Mouse (Mus musculus) C2C12 (cell line): ENCODE results near the gene Ttll11. TPM values are rescaled to one million over a fixed set of nuclear protein-coding genes. Genes with fewer than 3 reads are reported as not detected.

Experiments
- H3K27me3 ChIP-seq: one replicate; pipeline ENCODE4 v1.6.1; 2011; ENCODE audit not compliant: control insufficient read depth, insufficient read depth, insufficient read length
- H3K36me3 ChIP-seq: one replicate; pipeline ENCODE4 v1.6.1; 2011; ENCODE audit not compliant: control insufficient read depth, insufficient read depth
- H3K4me3 ChIP-seq: one replicate; pipeline ENCODE4 v1.5.1; 2011; ENCODE audit warnings: mild to moderate bottlenecking, control low read depth; ENCODE audit not compliant: poor library complexity, insufficient read depth, severe bottlenecking
- H3K79me2 ChIP-seq: one replicate; pipeline ENCODE4 v1.6.1; 2011; ENCODE audit not compliant: control insufficient read depth, insufficient read depth
- H3K79me3 ChIP-seq: one replicate; pipeline ENCODE4 v1.6.1; 2011; ENCODE audit warnings: low read depth, control low read depth
- H3ac ChIP-seq: one replicate; pipeline ENCODE3; 2011; ENCODE audit warnings: low read depth; ENCODE audit not compliant: control insufficient read depth, insufficient read length
- CEBPB ChIP-seq: IDR thresholded peaks from one replicate; pipeline ENCODE4 v1.6.1; 2011; ENCODE audit warnings: low read depth, mild to moderate bottlenecking, control low read depth, moderate library complexity
- CTCF ChIP-seq: IDR thresholded peaks from one replicate; pipeline ENCODE4 v1.5.1; 2011; ENCODE audit not compliant: control insufficient read depth, insufficient read depth, insufficient read length
- FOSL1 ChIP-seq: IDR thresholded peaks from one replicate; pipeline ENCODE4 v1.8.0; 2011; ENCODE audit warnings: mild to moderate bottlenecking, low read length; ENCODE audit not compliant: poor library complexity, insufficient read depth, severe bottlenecking
- MAX ChIP-seq: IDR thresholded peaks from one replicate; pipeline ENCODE4 v1.6.1; 2011; ENCODE audit warnings: mild to moderate bottlenecking, control low read depth
- MYOD1 ChIP-seq: IDR thresholded peaks from one replicate; pipeline ENCODE4 v1.6.1; 2011; ENCODE audit warnings: low read depth; ENCODE audit not compliant: control insufficient read depth, insufficient read length
- MYOG ChIP-seq: IDR thresholded peaks from one replicate; pipeline ENCODE4 v1.6.1; 2011; ENCODE audit not compliant: control insufficient read depth, insufficient read length; ENCODE audit errors: extremely low read depth
- USF1 ChIP-seq: IDR thresholded peaks from one replicate; pipeline ENCODE4 v1.6.1; 2011; ENCODE audit warnings: low read depth, mild to moderate bottlenecking, control low read depth, moderate library complexity
- polyA plus RNA-seq: library from polyadenylated mRNA; unstranded; fragments of >200 nt; fragmentation: generic; extraction: Trizol; gene quantifications from one replicate; pipeline ENCODE4 v1.2.1, GENCODE M21; 2012; ENCODE audit warnings: missing spikeins

The Ttll11 gene
- polyA plus RNA-seq, 1 experiment = 7.0 TPM

DNA sequence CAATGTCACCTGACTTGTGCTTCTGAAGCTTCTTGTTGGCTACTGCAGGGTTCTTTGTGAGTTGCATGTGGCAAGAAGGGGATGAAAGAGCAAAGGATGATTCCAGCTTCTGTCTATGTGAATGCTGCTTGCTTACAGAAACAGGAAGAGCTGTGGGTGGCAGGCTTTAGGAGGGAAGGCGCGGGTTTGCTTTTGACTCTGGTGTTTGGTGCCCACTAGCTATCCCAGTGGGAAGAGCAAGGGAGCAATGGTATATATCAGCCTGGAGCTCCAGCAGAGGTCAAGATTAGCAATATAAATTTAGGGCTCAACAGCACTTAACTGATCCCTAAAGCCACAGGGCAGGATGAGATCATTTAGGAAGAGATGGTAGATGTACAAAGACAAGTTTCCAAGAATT lies 82.6 kb downstream of the Ttll11 start:
- no peaks in the 10 kb centered on the region for H3K36me3 ChIP-seq
- H3ac ChIP-seq = no peak overlapping the region
- no peaks in the 10 kb centered on the region for H3K79me3 ChIP-seq
- H3K27me3 ChIP-seq = no peaks in the 10 kb centered on the region
- TF ChIP-seq FOSL1 (no peak), CTCF (no peak), MAX (no peak), USF1 (no peak), MYOD1 (no peak)
- H3K4me3 ChIP-seq = no peak overlapping the region
- no peaks in the 10 kb centered on the region for H3K79me2 ChIP-seq

DNA sequence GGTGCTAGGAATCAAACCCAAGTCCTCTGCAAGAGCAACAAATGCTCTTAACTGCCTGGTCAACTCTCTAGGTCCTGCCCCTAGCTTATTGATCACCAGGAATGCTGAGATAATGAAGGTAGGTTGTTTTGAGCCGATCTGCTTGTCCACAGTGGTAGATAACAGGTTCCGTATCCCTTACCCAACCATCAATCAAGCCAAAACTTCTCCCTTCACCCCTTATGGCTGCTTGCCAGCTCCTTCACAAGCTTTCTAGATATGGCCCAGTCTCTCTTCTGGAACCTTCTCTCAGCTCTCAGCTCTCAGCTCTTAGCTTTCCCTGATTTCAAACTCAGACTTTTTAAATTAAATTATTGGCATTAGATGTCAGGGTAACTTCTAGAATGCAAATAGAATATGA lies 85.2 kb downstream of the Ttll11 start:
- Histone ChIP-seq H3K79me2 (no peaks in the 10 kb centered on the region), H3K36me3 (no peaks in the 10 kb centered on the region), H3K4me3 (no peak overlapping the region), H3K79me3 (no peaks in the 10 kb centered on the region), H3ac (no peak overlapping the region), H3K27me3 (no peaks in the 10 kb centered on the region)
- no peak for TF ChIP-seq USF1
- TF ChIP-seq CTCF = no peak
- TF ChIP-seq CEBPB = no peak
- TF ChIP-seq MYOD1 = no peak
- TF ChIP-seq MYOG = no peak
- no peak for TF ChIP-seq FOSL1
- TF ChIP-seq MAX = no peak

DNA sequence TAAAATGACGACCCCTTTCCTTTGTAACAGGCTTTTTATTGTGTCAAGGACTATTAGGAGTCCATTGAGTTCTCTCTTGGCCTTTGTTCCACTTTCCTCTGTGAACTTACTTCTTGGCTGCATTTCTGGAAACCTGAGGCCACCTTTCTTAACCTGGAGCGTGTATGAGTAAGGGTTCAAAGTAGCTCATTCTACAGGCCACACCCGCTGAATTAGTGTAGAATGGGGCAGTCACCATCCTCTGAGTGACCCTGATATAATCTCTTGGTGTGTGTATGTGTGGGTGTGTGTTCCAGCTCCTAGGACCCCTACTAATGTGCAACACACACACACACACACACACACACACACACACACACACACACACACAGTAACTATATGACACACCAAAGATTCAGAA lies 89.1 kb downstream of the Ttll11 start:
- H3K4me3 ChIP-seq = no peak overlapping the region
- H3K27me3 ChIP-seq = no peaks in the 10 kb centered on the region
- H3K36me3 ChIP-seq = no peaks in the 10 kb centered on the region
- TF ChIP-seq CEBPB = no peak
- TF ChIP-seq MAX = no peak
- no peak for TF ChIP-seq FOSL1
- no peak for TF ChIP-seq MYOG
- TF ChIP-seq USF1 = no peak
- TF ChIP-seq CTCF = no peak
- TF ChIP-seq MYOD1 = no peak
- H3K79me2 ChIP-seq = no peaks in the 10 kb centered on the region
- no peaks in the 10 kb centered on the region for H3K79me3 ChIP-seq
- no peak overlapping the region for H3ac ChIP-seq

DNA sequence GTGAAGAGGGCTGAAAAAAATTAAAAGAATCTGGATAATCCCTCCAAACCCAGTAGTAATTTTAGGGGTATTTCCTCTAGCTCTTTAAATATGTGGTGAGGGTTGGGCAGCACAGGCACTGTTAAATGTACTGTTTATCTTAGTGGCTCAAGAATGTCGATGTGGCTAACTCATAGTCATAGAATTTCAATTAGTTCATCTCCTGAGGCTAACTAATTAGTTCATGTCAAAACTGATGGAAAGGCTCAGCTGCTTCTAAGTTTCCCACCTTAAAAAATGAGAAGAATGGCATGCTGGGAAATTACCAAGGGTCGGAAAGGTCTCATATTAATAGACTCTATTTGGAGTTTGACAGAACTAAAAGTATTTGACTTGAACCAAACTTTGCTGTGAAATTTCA lies 89.9 kb downstream of the Ttll11 start:
- TF ChIP-seq CEBPB (no peak), USF1 (no peak), MAX (no peak), FOSL1 (no peak), CTCF (no peak), MYOD1 (peak; percentile 43)
- H3ac ChIP-seq = no peak overlapping the region
- H3K4me3 ChIP-seq = no peak overlapping the region
- H3K27me3 ChIP-seq = no peaks in the 10 kb centered on the region
- H3K79me3 ChIP-seq = no peaks in the 10 kb centered on the region
- H3K36me3 ChIP-seq = no peaks in the 10 kb centered on the region
- H3K79me2 ChIP-seq = no peaks in the 10 kb centered on the region

DNA sequence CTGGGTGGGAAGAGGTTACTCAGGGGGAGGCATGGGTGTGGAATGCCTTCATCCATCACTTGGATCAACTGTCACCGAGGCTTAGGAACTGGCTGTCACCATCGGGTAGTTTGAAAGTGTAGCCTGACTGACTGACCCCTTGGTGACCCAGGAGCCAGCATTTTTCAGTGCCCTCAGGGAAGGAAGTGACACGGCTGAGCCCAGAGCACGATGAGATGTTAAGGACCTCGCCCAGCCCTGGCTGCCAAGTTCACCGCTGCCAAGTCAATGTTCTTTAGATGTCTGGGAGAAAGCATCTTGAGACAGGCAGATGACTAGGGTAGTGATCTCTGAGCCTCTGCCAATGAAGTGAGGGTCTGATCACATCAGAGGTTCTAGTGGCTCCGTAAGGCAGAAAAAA lies 95.4 kb downstream of the Ttll11 start:
- H3K36me3 ChIP-seq = no peaks in the 10 kb centered on the region
- no peaks in the 10 kb centered on the region for H3K79me3 ChIP-seq
- H3K79me2 ChIP-seq = no peaks in the 10 kb centered on the region
- TF ChIP-seq MYOG = no peak
- TF ChIP-seq USF1 = no peak
- no peak for TF ChIP-seq CEBPB
- TF ChIP-seq FOSL1 = no peak
- TF ChIP-seq CTCF = no peak
- no peak for TF ChIP-seq MYOD1
- no peak for TF ChIP-seq MAX
- H3K27me3 ChIP-seq = no peaks in the 10 kb centered on the region
- no peak overlapping the region for H3K4me3 ChIP-seq
- H3ac ChIP-seq = no peak overlapping the region

DNA sequence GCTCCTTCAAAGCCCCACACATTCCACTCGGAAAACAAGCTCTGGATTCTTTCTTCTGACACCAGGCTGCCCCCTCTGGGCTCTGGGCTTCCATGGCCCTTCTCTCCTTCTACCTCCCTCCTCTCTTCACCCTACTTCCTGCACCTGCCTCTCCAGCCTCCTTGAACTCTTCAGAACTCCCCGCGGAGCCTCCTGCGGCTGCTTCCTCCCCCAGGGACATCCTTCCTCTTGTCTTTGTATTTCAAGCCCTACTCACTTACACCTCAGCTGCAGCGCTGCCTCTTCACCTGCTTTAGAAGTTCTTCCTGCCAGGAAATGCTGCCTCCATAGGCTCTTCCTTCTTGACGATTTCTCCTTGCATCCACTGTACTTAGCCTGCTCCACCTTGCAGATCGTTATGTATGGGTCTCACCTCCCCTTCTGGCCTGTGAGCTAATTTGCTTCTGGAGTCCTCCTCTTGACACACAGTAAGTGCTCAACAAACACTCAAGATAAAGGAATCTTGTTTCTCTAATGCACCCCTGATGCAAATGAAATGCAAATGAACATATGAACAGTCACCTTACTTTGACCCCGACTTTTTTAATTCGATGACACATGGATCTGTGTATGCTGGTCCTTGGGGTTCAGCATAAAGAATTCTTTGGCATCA lies 97.3 kb downstream of the Ttll11 start:
- H3K27me3 ChIP-seq = no peaks in the 10 kb centered on the region
- H3K4me3 ChIP-seq = no peak overlapping the region
- no peak overlapping the region for H3ac ChIP-seq
- no peaks in the 10 kb centered on the region for H3K79me3 ChIP-seq
- H3K79me2 ChIP-seq = no peaks in the 10 kb centered on the region
- TF ChIP-seq MYOD1 = no peak
- no peak for TF ChIP-seq CTCF
- no peak for TF ChIP-seq USF1
- TF ChIP-seq MAX = no peak
- H3K36me3 ChIP-seq = no peaks in the 10 kb centered on the region
